Mouse (Mus musculus): ENCODE results near the gene Eml4.

DNA sequence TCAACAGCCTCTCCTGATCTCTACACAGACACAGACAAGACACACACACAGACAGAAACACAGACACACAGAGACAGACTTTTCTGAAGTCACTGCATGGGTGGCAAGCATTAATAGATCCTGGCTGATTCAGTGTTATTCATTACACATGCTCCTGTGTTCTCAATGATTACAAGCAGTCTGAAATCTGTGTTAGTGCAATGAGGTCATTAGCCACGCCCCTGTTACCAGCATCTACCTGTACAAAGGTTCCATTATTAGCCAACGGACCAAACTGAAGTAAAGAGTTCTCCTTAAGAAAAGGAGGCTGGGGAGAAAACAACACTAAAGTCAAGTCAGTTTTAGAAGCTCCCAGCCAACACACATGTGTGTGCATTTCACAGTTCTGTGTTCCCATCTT is 153.0 kb downstream of the Eml4 start:
- no peak for TF ChIP-seq GATA1 (IDR thresholded peaks at IDR 0.05; ENCODE audit: borderline replicate concordance, low read length)
- no peak for TF ChIP-seq FLI1 (IDR thresholded peaks at IDR 0.05; ENCODE audit: low read length)

Measured in megakaryocyte, embryonic 14.5 days (primary cell).